ENCODE assay signal across 8 mouse cellular contexts in the genomic region with DNA sequence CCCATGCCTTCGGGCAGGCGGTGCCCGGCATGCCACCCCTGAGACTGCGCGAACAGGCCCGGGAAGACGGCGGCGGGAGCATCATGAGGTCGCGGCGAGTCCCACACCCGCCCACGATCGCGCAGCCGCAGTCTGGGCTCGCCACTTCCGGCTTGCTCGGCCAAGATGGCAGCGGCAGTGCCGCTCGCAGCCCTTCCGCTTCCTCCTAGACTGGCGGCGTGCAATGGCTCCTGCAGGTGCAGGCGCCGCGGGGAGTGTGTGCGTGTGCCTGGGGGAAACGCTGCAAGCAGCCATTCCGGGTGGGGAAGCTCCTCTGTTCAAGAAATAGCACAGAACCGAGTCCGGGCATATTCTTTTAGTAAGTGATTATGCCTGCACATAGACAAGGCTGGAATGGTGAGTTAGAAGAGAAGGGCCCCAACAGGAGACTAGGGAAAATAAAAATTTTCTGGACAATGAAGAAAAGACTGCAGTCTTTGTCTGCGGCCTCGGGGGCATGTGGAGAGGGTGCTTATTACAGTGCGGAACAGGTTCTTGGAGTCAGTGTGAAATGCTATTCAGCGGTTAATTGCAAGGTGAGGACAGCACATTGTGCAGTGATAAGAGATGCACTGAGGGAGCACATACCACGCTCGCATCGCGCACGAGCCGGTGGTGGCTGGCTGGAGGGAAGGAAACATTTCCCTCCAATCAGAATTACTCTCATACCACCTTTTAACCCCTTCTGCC.
DNase-seq lines count a peak whose midpoint lies in the region; ATAC-seq and TF ChIP-seq lines count a peak whose summit lies in the region.

No protein-coding gene starts in this region.

- no peaks in the 10 kb centered on the region for H3K9me3 ChIP-seq in heart, embryonic 13.5 days
- no peaks in the 10 kb centered on the region for H3K9me3 ChIP-seq in kidney, postnatal 0 days (replicated peaks; ENCODE audit: low read length)

- TF ChIP-seq POLR2A in liver, adult 2 months (IDR thresholded peaks at IDR 0.05; ENCODE audit: extremely low read depth, insufficient read depth, low read length): peak; percentile 82

- TF ChIP-seq CTCF in kidney, postnatal 0 days (IDR thresholded peaks at IDR 0.05; ENCODE audit: low read depth): no peak
- no peak for TF ChIP-seq CTCF in liver, adult 2 months (IDR thresholded peaks at IDR 0.05; ENCODE audit: low read depth, low read length)

- H3K4me1 ChIP-seq in brown adipose tissue, adult 24 weeks (ENCODE audit: control insufficient read depth, insufficient read depth, insufficient read length, low read length): peaks cover 6% of the 10 kb centered on the region
- H3K4me1 ChIP-seq in heart, embryonic 13.5 days: peaks cover 35% of the 10 kb centered on the region
- H3K4me1 ChIP-seq in kidney, postnatal 0 days (replicated peaks; ENCODE audit: insufficient read depth, low read length): peaks cover 6% of the 10 kb centered on the region; the same call in 1 of the 2 replicates
- peaks cover 5% of the 10 kb centered on the region for H3K4me1 ChIP-seq in liver, adult 2 months (ENCODE audit: control insufficient read depth, insufficient read depth, low read length)

- H3K4me3 ChIP-seq in brown adipose tissue, adult 24 weeks (ENCODE audit: insufficient read depth, low read depth, low read length): peak overlapping the region; percentile 89
- H3K4me3 ChIP-seq in heart, embryonic 13.5 days: peak overlapping the region; percentile 72
- H3K4me3 ChIP-seq in kidney, postnatal 0 days (replicated peaks; ENCODE audit: low read depth, low read length): peak overlapping the region; percentile 57
- H3K4me3 ChIP-seq in liver, adult 2 months (ENCODE audit: insufficient read depth, low read depth, low read length): peak overlapping the region; percentile 93

- peak overlapping the region; percentile 74 for H3K27ac ChIP-seq in brown adipose tissue, adult 24 weeks (replicated peaks; ENCODE audit: low read depth, low read length)
- peak overlapping the region; percentile 93 for H3K27ac ChIP-seq in heart, embryonic 13.5 days (replicated peaks)
- peak overlapping the region; percentile 89 for H3K27ac ChIP-seq in kidney, postnatal 0 days
- H3K27ac ChIP-seq in liver, adult 2 months (replicated peaks; ENCODE audit: insufficient read depth, low read depth, low read length): peak overlapping the region; percentile 57

- 1% methylated on average over 44 of the region's 44 CpGs for WGBS in heart, embryonic 13.5 days
- 2% methylated on average over 44 of the region's 44 CpGs for WGBS in kidney, postnatal 0 days
- WGBS in liver, adult 2 months: 1% methylated on average over 44 of the region's 44 CpGs

- peak overlapping the region; percentile 87 for H3K9ac ChIP-seq in heart, embryonic 13.5 days
- peak overlapping the region; percentile 70 for H3K9ac ChIP-seq in kidney, postnatal 0 days (ENCODE audit: low read depth, low read length)
- H3K9ac ChIP-seq in liver, adult 2 months (ENCODE audit: low read depth, low read length): peak overlapping the region; percentile 84

- H3K27me3 ChIP-seq in heart, embryonic 13.5 days (replicated peaks): no peaks in the 10 kb centered on the region
- no peaks in the 10 kb centered on the region for H3K27me3 ChIP-seq in kidney, postnatal 0 days (ENCODE audit: insufficient read depth, low read length)
- no peaks in the 10 kb centered on the region for H3K27me3 ChIP-seq in liver, adult 2 months (ENCODE audit: control insufficient read depth, insufficient read depth, low read length)

- H3K36me3 ChIP-seq in heart, embryonic 13.5 days: 0 out of 2 replicates have a peak, but pooled peaks cover 2% of the 10 kb centered on the region
- H3K36me3 ChIP-seq in kidney, postnatal 0 days (ENCODE audit: insufficient read depth, low read length): no peaks in the 10 kb centered on the region
- H3K36me3 ChIP-seq in liver, adult 2 months (ENCODE audit: control insufficient read depth, insufficient read depth, low read length): no peaks in the 10 kb centered on the region

- peak; percentile 95 for DNase-seq in CD4-positive helper T cell, adult 2 months (ENCODE audit: low read depth, low spot score)
- DNase-seq in kidney, postnatal 0 days (ENCODE audit: low spot score): peak; percentile 91
- peak; percentile 68 for DNase-seq in liver, adult 2 months (ENCODE audit: extremely low read depth, low read depth, low spot score)
- DNase-seq in spleen, postnatal 36 days (ENCODE audit: low spot score in 2 of 2): peak; percentile 92

- peak; percentile 92 for ATAC-seq in erythroid progenitor cell, adult 5-6 weeks (replicated peaks; ENCODE audit: low FRiP score, poor library complexity, severe bottlenecking)
- ATAC-seq in heart, embryonic 13.5 days (ENCODE audit: extremely low read depth, insufficient number of reproducible peaks, low FRiP score, low TSS enrichment): peak; percentile 82
- peak; percentile 90 for ATAC-seq in kidney, postnatal 0 days (replicated peaks; ENCODE audit: low FRiP score, low read depth)
- ATAC-seq in monocyte, adult 5-6 weeks (replicated peaks; ENCODE audit: insufficient number of reproducible peaks, low FRiP score, low TSS enrichment, poor library complexity, severe bottlenecking): peak; percentile 93

- no peaks in the 10 kb centered on the region for H3K79me2 ChIP-seq in liver, adult 2 months (ENCODE audit: control insufficient read depth, insufficient read depth, low read length)

- H3K4me2 ChIP-seq in heart, embryonic 13.5 days: peak overlapping the region; percentile 79
- peak overlapping the region; percentile 68 for H3K4me2 ChIP-seq in kidney, postnatal 0 days (ENCODE audit: low read length)

Comparison
In these comparisons a context has a peak if more than half of its experiments do, and no peak if none do; other contexts are left out.
1. Peak in every context shown above with its lines: DNase-seq, ATAC-seq, H3K4me3 ChIP-seq and H3K27ac ChIP-seq.